Mouse (Mus musculus) heart, embryonic 11.5 days (tissue): ENCODE measurements around the gene Cyp24a1. TPM values are rescaled to one million over a fixed set of nuclear protein-coding genes. Genes with fewer than 3 reads are reported as not detected.

Experiments
- ATAC-seq: fragments of 200-750 bp; cut with Nextera tagmentation; replicated peaks from 2 replicates; pipeline ENCODE4 v1.8.0; 2017; ENCODE audit warnings: moderate library complexity; ENCODE audit not compliant: insufficient number of reproducible peaks, low FRiP score, low TSS enrichment
- H3K27ac ChIP-seq: fragments of 300-500 bp; sonication (generic); 2 replicates; pipeline ENCODE4 v1.5.1; 2014; ENCODE audit warnings: mild to moderate bottlenecking, low read depth, low read length
- H3K27me3 ChIP-seq: fragments of 300-500 bp; sonication (generic); 2 replicates; pipeline ENCODE4 v1.6.1; 2014; ENCODE audit warnings: mild to moderate bottlenecking, low read length, mixed read lengths; ENCODE audit not compliant: control insufficient read depth, insufficient read depth
- H3K36me3 ChIP-seq: fragments of 300-500 bp; sonication (generic); 2 replicates; pipeline ENCODE4 v1.6.1; 2014; ENCODE audit warnings: mild to moderate bottlenecking, low read length, moderate library complexity, mixed read lengths; ENCODE audit not compliant: control insufficient read depth, insufficient read depth
- H3K4me1 ChIP-seq: fragments of 300-500 bp; sonication (generic); 2 replicates; pipeline ENCODE4 v1.6.1; 2014; ENCODE audit warnings: low read length; ENCODE audit not compliant: control insufficient read depth, insufficient read depth
- H3K4me2 ChIP-seq: fragments of 300-500 bp; sonication (generic); 2 replicates; pipeline ENCODE4 v1.6.1; 2014; ENCODE audit warnings: mild to moderate bottlenecking, moderate library complexity
- H3K4me3 ChIP-seq: fragments of 300-500 bp; sonication (generic); 2 replicates; pipeline ENCODE4 v1.5.1; 2014; ENCODE audit warnings: low read depth, low read length
- H3K9ac ChIP-seq: fragments of 300-500 bp; sonication (generic); 2 replicates; pipeline ENCODE4 v1.6.1; 2014; ENCODE audit warnings: mild to moderate bottlenecking, low read depth, low read length, moderate library complexity
- H3K9me3 ChIP-seq: fragments of 300-500 bp; sonication (generic); replicated peaks from 2 replicates; pipeline ENCODE4 v1.6.1; 2016; ENCODE audit warnings: low read length; ENCODE audit not compliant: control insufficient read depth
- WGBS: fragments of 180-500 bp; shearing (Covaris S2); extraction: QIAGEN DNeasy Blood & Tissue Kit; methylation state at CpG from one replicate; pipeline ENCODE4 v1.1.7; 2014; ENCODE audit not compliant: insufficient replicate concordance; 5-methylcytosine and 5-hydroxymethylcytosine counted together
- polyA plus RNA-seq: library from polyadenylated mRNA; unstranded; fragments of >200 nt; fragmentation: Nextera tagmentation; extraction: Ambion mirVana; gene quantifications from 2 replicates; pipeline ENCODE4 v1.2.1, GENCODE M21; 2014

Gene Cyp24a1
- polyA plus RNA-seq, 1 experiment from 2014 or later = not detected

GRCm38 (mm10) chr2:170442535-170442934, 54.4 kb downstream of the Cyp24a1 start:
- no peaks in the 10 kb centered on the region for H3K4me1 ChIP-seq
- H3K4me2 ChIP-seq = no peak overlapping the region
- no peaks in the 10 kb centered on the region for H3K9me3 ChIP-seq
- no peak overlapping the region for H3K27ac ChIP-seq
- 78% methylated on average over 3 of the region's 3 CpGs for WGBS
- no peaks in the 10 kb centered on the region for H3K36me3 ChIP-seq
- ATAC-seq = no peak
- H3K4me3 ChIP-seq = no peak overlapping the region
- H3K9ac ChIP-seq = no peak overlapping the region
- H3K27me3 ChIP-seq = peaks cover 32% of the 10 kb centered on the region

GRCm38 (mm10) chr2:170438782-170439181, 58.2 kb downstream of the Cyp24a1 start:
- H3K36me3 ChIP-seq = no peaks in the 10 kb centered on the region
- H3K4me3 ChIP-seq = no peak overlapping the region
- H3K9me3 ChIP-seq = no peaks in the 10 kb centered on the region
- H3K27me3 ChIP-seq = peaks cover 38% of the 10 kb centered on the region
- no peak overlapping the region for H3K4me2 ChIP-seq
- no peak for ATAC-seq
- H3K27ac ChIP-seq = no peak overlapping the region
- 40% methylated on average over 13 of the region's 13 CpGs for WGBS
- H3K9ac ChIP-seq = no peak overlapping the region
- H3K4me1 ChIP-seq = no peaks in the 10 kb centered on the region

DNA sequence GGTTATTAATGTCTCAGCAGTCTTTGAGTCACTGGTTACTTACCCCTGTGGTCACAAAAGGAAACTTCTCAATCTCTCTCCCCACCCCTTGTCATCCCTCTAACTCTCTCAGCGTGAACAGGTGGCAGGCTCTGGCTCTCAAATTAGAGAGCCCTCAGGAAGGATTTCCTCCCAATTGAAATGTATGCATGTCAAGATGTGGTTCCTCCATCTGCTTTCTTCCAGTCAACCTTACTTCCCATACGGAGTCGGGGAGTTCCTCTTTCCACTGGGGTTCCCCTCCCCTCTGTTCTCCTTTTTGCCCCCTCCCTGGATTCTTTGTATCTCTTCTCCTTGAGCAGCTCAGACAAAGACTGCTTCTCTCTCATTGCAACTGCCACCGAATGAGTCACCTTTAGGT, 60.7 kb downstream of the Cyp24a1 start:
- Histone ChIP-seq H3K4me2 (no peak overlapping the region), H3K27me3 (peaks cover 42% of the 10 kb centered on the region), H3K4me1 (no peaks in the 10 kb centered on the region), H3K36me3 (no peaks in the 10 kb centered on the region), H3K9me3 (no peaks in the 10 kb centered on the region), H3K9ac (no peak overlapping the region), H3K27ac (no peak overlapping the region), H3K4me3 (no peak overlapping the region)
- WGBS = 61% methylated on average over 4 of the region's 4 CpGs
- no peak for ATAC-seq

Other genes with a start within 250 kb of the Cyp24a1 start
- gene Bcas1, start 69.3 kb downstream of the Cyp24a1 start, polyA plus RNA-seq = 0.97 and 1.1 TPM in 2 replicates
- gene Pfdn4, start 717 bp downstream of the Cyp24a1 start, polyA plus RNA-seq = 54.3 and 61.3 TPM in 2 replicates
- not detected in 2 replicates for gene 4930470P17Rik, start 104.9 kb upstream of the Cyp24a1 start, polyA plus RNA-seq
- 6.9 and 7.8 TPM in 2 replicates for gene Dok5, start 234.7 kb upstream of the Cyp24a1 start, polyA plus RNA-seq